Mouse (Mus musculus): ENCODE measurements around the gene Nell1.

Nell1 gene

GRCm38 (mm10) chr7:50588642-50589424, 614.2 kb downstream of the Nell1 start:
- no peak for DNase-seq

DNA sequence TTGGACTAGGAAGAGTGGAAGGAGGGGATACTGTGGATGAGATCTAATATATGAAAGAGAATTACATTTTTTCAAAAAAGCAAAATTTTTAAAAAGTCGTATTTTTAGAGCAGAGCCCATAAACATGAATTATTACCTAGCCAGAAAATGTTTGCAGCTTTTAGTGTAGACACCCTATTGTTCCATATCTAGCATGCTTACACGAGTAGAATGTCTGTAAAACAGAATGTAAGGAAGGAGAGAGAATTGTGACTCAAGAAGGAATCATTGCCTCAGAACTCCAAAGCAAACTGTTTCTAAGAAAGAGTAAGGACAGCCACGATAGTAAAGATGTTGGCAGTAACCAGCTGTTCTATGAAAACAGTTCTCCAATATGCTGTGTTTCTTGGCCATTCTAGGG, 624.2 kb downstream of the Nell1 start, which contains the start of gene 4933405O20Rik:
TSS of gene 4933405O20Rik (plus strand) at position 301 of the 400 bp plus-strand sequence.
- DNase-seq, result no peak

DNA sequence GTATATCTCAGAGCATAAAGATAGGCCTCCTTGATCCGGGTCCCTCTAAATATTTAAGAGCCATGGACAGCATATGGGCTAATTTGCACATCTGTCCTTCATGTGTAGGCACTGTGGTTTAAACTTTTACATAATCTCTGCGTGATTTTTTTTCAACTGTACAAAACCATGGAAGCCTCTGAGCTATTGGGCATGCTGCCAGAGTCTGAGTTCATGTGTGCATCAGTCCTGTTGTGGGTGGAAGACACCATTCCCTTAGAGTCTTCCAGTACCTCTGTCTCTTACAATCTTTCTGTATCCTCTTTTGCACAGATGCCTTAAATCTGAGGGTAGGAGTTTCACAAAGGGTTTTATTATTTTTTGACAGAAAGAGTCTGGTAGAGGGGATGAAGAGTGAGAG, 639.4 kb downstream of the Nell1 start:
- peak; percentile 34 for DNase-seq

- no peak for DNase-seq
Measured at GRCm38 (mm10) chr7:50629186-50629585, 654.5 kb downstream of the Nell1 start.

DNA sequence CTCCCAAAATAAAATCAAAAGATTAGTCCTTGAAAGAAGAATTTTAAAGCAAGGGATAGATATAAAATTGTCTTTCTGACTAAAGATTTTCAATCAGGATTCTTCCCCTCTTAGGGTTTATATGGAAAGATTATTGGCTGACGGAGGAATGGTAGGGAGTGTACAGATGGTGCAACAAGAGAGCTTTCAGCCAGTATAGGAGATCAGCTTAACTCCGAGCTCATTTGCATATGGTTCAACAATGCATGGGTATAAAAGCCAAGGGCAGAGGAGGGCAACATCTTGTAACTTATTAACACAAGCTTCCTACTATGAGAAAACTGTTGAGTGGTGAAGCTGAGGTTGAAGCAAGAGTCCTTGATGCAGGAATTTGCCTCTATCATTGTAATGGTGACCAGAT, 658.5 kb downstream of the Nell1 start:
- DNase-seq, result no peak

GRCm38 (mm10) chr7:50672266-50672665, 697.6 kb downstream of the Nell1 start:
- no peak for DNase-seq

DNA sequence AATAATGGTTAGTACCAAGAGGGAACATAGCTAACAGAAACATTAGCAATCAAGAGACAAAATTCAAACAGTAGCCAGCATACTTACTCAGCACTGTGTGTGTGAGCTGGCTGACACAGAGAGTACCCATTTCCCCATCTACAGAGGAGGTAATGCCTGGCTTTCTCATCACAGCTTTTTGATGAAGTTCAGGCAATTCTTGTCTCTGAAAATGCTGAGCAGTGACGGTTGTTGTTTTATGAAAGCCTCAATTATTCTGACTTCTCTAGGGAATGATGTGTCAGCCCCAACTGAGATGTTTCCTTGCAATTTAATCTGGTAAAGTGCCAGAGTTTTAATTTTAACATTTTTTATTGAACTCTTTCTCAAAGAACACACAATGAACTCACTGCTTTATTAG, 700.8 kb downstream of the Nell1 start:
- no peak for DNase-seq

GRCm38 (mm10) chr7:50677511-50677910, 702.8 kb downstream of the Nell1 start:
- DNase-seq, result no peak

DNA sequence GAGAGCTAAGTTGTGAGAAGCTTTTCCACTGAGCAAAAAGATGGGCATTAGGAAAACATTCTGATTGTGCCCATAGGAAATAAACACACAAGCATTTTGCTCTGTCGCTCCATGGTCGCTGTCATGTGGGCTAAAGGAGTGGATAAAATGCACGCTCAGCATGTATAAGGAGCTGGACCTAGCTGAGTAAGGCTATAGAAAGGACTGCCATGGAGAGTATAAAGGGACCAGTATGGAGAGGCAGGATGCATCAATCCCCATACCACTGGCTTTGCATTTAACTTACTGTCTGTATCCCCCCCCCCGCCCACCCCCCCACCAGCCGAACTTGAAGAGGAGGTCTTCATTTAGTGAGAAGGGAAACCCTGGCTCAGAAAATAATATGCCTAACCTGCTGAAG, 711.7 kb downstream of the Nell1 start:
- no peak for DNase-seq

GRCm38 (mm10) chr7:50725166-50725565, 750.5 kb downstream of the Nell1 start:
- no peak for DNase-seq

GRCm38 (mm10) chr7:50730951-50731350, 756.3 kb downstream of the Nell1 start:
- peak; percentile 9 for DNase-seq

GRCm38 (mm10) chr7:50755516-50755915, 780.9 kb downstream of the Nell1 start:
- no peak for DNase-seq

GRCm38 (mm10) chr7:50756409-50756808, 781.7 kb downstream of the Nell1 start:
- no peak for DNase-seq

DNA sequence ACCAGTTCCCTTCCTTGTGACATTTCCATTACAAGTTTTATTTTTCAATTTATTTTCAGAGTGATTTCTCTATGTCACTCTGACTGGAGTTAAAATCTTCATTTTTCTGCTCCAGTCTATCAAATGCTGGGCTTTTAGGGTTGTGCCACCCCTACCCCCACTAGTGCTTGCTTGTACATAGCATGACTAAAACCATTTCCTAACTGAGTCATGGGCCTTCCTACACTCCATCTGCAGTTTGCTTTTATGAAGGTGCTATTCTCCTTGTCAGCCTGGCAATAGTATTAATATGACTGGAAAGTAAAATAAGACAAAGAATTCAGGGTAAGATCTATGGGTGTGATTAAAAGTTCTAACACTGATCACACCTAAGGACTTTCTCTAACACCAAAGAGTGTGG, 798.9 kb downstream of the Nell1 start:
- DNase-seq, result no peak

DNA sequence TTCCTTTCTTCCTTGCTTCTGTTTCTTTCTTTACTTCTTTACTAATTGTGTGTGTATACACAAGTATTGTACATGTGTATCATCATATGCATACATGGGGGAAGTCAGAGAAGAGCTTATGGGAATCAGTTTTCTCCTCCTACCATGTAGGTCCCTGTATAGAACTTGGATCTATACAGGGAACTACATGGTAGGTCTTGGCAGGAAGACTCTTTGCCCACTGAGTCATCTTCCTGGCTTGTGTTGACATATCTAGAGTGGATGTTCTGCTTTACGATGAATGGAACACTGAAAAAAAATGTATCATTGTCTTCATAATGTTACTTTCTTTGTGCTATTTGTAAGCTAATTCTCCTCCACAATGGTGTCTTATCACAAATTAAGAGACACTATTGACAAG, 806.4 kb downstream of the Nell1 start:
- no peak for DNase-seq

DNA sequence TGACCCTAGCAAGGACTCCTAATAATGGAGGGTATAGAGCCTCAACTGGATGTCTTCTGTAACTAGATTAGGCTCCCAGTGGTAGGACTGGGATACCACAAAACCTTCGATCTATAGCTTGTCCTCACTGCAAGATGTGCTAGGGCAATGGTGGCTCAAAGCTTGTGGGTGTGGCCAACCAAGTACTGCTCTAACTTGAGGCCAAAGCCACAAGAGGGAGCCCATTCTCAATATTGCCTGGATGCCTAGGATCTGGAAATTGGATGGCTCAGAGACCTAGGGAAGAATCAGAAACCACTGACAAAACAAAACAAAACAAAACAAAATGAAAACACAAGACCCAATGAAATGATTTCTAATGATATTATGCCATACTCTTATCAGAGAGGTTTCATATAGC, 809.0 kb downstream of the Nell1 start:
- DNase-seq, result no peak

DNA sequence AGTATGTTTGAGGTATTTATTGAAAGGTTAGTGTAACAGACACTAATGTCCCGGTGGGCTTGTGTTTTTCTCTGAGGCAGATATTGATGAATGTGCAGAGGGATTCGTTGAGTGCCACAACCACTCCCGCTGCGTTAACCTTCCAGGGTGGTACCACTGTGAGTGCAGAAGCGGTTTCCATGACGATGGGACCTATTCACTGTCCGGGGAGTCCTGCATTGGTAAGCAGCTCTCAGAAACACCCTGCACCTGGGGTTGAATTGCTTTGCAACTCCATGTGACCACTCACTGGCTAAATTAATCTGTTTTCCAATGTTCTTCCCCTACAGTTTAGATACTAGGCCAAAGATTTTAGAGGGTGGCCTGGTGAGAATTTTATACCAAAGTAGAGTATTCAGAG, 851.5 kb downstream of the Nell1 start:
- DNase-seq, result no peak

DNA sequence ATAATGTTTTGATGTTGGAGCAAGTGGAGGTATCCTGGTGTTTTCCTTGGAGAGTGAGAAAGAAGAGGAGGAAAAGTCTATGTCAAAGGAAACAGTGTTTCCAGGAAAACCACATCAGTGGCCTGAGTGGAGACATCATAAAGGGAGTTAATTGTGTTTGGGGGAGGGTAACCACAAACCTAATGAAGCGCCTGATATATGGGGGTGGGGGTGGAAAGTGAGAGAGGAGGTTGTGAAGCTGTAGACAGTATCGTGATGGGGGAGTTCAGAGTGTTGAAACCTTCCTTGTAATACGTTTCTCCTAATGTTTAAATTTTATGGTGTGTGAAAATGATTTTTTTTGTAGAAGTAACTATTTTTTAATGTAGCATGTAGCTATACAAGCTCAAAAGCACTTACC, 858.1 kb downstream of the Nell1 start:
- no peak for DNase-seq

DNA sequence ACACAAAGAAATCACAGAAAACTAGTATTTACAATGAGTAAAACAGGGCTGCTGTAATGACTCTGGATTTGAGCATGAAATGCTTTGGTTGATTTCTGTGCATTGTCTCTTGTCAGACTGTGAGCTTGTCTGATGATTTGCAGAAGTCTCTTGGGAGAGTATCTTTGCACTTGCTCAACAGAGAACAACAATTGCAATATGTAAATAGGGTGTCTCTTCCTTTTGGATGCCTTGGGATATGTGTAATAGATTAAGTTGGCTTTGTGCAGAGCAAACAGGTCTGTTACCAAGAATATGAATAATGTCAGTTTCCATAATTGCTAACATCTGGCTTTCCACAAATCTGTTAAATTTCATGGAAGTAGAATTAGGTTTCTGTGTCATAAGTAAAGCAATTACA, 868.0 kb downstream of the Nell1 start:
- DNase-seq, result no peak

GRCm38 (mm10) chr7:50847921-50848320, 873.3 kb downstream of the Nell1 start:
- no peak for DNase-seq

DNA sequence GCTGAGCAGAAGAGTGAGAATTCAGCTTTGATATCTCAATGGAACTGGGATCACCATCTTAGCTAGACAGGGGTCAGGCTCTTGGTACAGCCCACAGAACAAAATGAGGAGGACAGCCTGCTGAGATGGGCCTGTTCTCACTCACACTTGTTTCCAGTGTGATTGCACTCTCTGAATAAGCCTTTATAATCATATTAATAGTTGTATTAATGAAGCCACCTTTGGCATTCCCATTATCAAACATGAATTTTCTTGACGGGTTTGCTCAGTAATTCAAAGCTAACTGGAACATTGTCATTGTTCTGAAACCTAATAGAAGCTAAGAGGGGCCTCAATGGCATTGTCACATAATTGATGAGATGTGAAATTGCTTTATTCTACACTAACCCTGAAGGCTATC, 875.6 kb downstream of the Nell1 start:
- DNase-seq, result no peak

GRCm38 (mm10) chr7:50870181-50870580, 895.5 kb downstream of the Nell1 start:
- DNase-seq, result no peak

GRCm38 (mm10) chr7:50887625-50888024, 913.0 kb downstream of the Nell1 start:
- DNase-seq, result no peak

DNA sequence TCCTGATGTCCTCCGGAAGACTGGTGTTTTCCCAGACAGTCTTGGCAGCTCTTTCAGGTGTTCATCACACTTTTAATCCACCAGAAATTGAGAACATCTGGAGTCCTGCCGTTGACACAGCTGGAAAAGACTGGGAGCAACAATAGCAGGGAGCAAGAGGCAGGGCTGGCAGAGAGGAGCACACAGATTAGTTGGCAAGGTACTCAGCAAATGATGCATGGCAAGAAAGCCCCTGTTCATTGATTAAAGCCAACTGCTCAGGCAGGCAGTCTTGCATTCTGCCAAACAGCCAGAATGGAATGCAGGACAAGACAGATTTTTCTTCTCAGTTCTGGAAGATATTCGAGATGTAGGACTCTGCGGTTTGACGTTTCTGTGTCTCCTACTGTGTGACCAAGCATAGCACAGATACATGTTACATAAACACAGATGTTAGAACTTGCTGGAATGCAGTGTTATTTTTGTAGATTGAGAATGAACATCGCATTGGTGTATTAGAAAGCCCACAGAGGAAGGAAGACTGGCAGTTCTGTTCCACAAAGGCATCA, 925.0 kb downstream of the Nell1 start:
- DNase-seq, result no peak

Data from right cerebral cortex, postnatal 14 days (tissue).